Comparison of ENCODE assay signal across 21 mouse cellular contexts in the genomic region with DNA sequence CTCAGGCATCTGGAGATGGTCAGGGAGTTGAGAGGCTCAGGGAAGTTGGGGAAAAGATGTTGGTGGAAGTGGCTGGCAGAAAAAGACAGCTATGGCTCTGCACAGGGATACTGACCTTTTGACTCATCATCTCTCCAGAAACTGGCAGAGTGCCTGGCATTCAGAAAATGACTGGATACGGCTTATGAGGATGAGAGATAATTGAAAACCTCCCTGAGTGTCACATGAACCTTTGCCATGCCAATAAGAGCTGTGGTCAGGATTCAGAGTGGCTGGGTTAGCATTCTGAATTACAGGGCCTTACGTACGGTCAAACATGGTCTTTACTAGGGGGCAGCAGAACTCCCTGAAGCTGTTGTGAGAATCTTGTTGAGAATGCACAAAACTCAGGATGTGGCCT. TPM values are rescaled to one million over a fixed set of nuclear protein-coding genes. Genes with fewer than 3 reads are reported as not detected.
"Had no signal": no experiment of that assay in that cellular context is flagged by ENCODE, and none has a peak within 500 bp of the region (broad histone marks: within the 10 kb centered on the region; RNA-seq: fewer than 3 reads in every experiment).

No protein-coding gene starts in this region.

- H3K4me2 ChIP-seq: limb, embryonic 13.5 days; midbrain, embryonic 13.5 days; neural tube, embryonic 15.5 days had no signal

- H3K27me3 ChIP-seq: limb, embryonic 13.5 days; midbrain, embryonic 13.5 days; neural tube, embryonic 15.5 days had no signal

- H3K36me3 ChIP-seq: limb, embryonic 13.5 days; midbrain, embryonic 13.5 days; neural tube, embryonic 15.5 days had no signal

- ATAC-seq: lung, postnatal 0 days; midbrain, embryonic 13.5 days had no signal

- H3K9me3 ChIP-seq: limb, embryonic 13.5 days; midbrain, embryonic 13.5 days; neural tube, embryonic 15.5 days had no signal

- H3K27ac ChIP-seq: limb, embryonic 13.5 days; liver, embryonic 14.5 days; midbrain, embryonic 13.5 days; neural tube, embryonic 15.5 days had no signal

- DNase-seq: kidney, postnatal 36 days; layer of hippocampus, adult 9-11 months; layer of hippocampus, postnatal 36 days; left cerebral cortex, postnatal 4 days; lung, adult 18-20 months; lung, postnatal 36 days; right cerebral cortex, adult 18-20 months; thymus, adult 2 months; thymus, postnatal 25 days had no signal

- H3K4me1 ChIP-seq: limb, embryonic 13.5 days; midbrain, embryonic 13.5 days; neural tube, embryonic 15.5 days had no signal

- H3K4me3 ChIP-seq: limb, embryonic 13.5 days; midbrain, embryonic 13.5 days; neural tube, embryonic 15.5 days had no signal

- H3K9ac ChIP-seq: limb, embryonic 13.5 days; liver, embryonic 14.5 days; midbrain, embryonic 13.5 days; neural tube, embryonic 15.5 days had no signal

RNA-seq across cellular contexts. Expression of gene Prr9, which starts 2.8 kb away (rescaled TPM):
- total RNA-seq: layer of hippocampus, adult 18-20 months; layer of hippocampus, postnatal 36 days; left cerebral cortex, postnatal 4 days; liver, adult 2 months; megakaryocyte progenitor cell, adult 5-6 weeks had no signal
- polyA plus RNA-seq: kidney, embryonic 16.5 days; limb, embryonic 13.5 days; liver, adult 2 months; liver, embryonic 14.5 days; lung, postnatal 0 days; midbrain, embryonic 13.5 days; midbrain, postnatal 0 days; neural tube, embryonic 11.5 days; neural tube, embryonic 15.5 days; thymus, adult 2 months; urinary bladder, adult 2 months had no signal

RNA-seq across cellular contexts. Expression of gene Lelp1, which starts 21.6 kb away (rescaled TPM):
- total RNA-seq: layer of hippocampus, adult 18-20 months; layer of hippocampus, postnatal 36 days; left cerebral cortex, postnatal 4 days; liver, adult 2 months; megakaryocyte progenitor cell, adult 5-6 weeks; midbrain, postnatal 0 days had no signal
- polyA plus RNA-seq: kidney, embryonic 16.5 days; limb, embryonic 13.5 days; liver, adult 2 months; liver, embryonic 14.5 days; lung, postnatal 0 days; midbrain, embryonic 13.5 days; midbrain, postnatal 0 days; neural tube, embryonic 11.5 days; neural tube, embryonic 15.5 days; thymus, adult 2 months; urinary bladder, adult 2 months had no signal

RNA-seq across cellular contexts. Expression of gene Lor, which starts 38.0 kb away (rescaled TPM):
- total RNA-seq: megakaryocyte progenitor cell, adult 5-6 weeks had no signal
